Mouse (Mus musculus) liver, postnatal 0 days (tissue): Measurements from ENCODE around the gene 4930432M17Rik.

Source experiments
- CTCF ChIP-seq: sonication (generic); IDR thresholded peaks from 2 replicates; pipeline ENCODE4 v1.5.1; 2016; ENCODE audit warnings: antibody characterized with exemption, low read depth
- EP300 ChIP-seq: IDR thresholded peaks from 2 replicates; pipeline ENCODE4 v1.6.1; 2016; ENCODE audit warnings: antibody characterized with exemption, low read depth, mild to moderate bottlenecking

DNA sequence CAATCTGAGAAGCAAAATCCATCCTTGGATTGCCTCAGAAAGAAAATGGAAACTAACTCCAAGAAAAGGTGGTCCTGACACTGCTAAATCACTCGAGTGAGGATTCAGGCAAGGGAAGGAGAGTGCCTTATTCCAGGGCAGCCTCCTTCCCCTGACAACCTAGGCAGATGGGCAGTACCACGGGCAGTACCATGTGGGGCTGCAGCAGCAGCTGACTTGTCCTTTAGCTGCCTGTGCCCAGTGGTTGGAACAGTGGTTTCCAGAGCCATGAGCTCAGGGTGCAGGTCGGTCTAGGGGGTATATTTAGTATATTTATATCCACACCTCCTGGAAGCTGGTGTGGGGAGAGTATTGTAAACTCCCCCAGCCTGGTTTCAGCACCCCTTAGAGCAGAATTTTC is 42.3 kb upstream of the 4930432M17Rik start:
- TF ChIP-seq CTCF (no peak), EP300 (no peak)
